Mouse (Mus musculus) layer of hippocampus, postnatal 36 days (tissue): ENCODE measurements around the gene Tada2b. TPM values are rescaled to one million over a fixed set of nuclear protein-coding genes. Genes with fewer than 3 reads are reported as not detected.

Experiments
- DNase-seq, 2 experiments: peaks; one replicate each; pipeline ENCODE4 v3.0.0; 2022
- total RNA-seq, 2 experiments: library from RNA; stranded (reverse); gene quantifications; 2 replicates each; pipeline ENCODE4 v1.2.3; 2021

Gene Tada2b
- total RNA-seq, 2 experiments from 2014 or later = 34.0 to 36.4 TPM

DNA sequence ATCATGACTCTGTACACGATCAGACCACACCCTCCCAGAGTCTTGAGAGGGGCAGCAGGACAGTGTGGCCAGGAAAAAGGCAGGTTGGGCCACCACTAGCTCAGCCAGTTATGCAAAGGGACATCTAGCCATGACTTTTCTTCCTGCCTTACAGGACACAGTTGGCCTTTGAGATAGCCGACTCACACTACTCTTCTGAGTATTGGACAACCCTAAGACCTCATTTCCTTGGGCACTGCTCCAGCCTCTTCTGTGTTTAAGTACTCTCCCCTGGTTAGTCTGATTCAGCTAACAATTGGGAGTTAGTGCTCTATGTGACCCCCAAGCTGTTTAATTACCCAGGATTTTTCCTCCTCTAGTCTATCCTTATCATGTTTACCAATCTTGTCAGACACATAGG is 4.3 kb downstream of the Tada2b start:
- DNase-seq = no peak

- DNase-seq = no peak
These were observed 5.3 kb downstream of the Tada2b start for GRCm38 (mm10) chr5:36478540-36479420.

DNA sequence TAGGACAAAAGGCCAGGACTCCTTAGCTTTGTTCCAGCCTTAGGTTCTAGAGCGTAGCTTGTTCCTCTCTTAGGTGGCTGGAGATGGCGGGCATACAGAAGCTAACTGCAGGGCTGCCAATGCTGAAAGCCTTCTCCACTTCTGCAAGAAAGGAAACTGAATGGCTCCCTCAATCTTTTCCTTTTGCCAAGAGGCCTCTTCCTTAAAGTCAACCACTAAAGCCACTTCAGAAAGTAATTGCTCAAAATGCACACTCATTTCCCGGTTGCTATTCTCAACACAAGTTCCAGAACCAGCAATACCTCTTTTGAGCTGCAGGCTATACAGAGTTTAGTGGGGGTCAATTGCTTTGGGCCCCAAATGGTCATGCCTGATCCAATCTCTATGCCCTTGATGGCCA is 6.6 kb downstream of the Tada2b start:
- no peak for DNase-seq

- DNase-seq = peak; percentile 42 to 55
These were observed 9.8 kb downstream of the Tada2b start for GRCm38 (mm10) chr5:36474283-36474682.

DNA sequence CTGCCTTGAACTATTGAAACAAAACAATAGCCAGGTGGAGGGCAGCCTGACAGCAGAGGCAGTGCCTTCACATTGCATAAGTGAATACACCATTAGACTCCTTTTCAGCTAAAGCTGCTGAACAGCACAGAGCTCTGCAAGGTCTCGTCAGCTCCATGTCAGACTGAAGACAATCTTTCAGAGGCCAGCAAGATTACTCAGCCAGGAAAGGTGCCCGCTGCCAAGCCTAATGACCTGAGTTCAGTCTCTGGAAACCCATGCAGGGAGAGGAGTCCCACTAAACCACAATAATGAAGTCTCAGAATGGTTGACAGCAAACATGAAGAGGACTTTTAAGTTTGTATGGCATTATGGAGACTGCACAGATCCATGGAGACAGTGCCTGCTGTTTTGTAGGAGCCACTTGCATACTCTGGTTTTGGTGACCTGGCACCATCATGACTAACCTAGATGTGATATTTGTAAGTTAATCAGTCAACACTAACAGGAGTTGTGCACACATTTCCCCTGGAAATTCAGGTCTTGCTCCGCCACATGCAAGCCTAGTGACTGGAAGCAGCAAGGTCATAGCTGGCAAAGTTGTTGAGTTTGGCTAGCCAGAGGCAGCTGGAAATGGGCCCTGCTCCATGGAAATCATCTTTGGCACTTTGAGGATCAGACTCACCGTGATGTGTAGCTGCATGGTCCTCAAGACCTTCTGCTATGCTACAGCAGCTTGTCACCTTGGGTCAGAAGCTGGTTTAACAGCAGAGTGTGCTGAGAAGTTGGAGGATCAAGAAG is 11.0 kb downstream of the Tada2b start:
- DNase-seq = no peak

- no peak for DNase-seq
These were observed 12.9 kb downstream of the Tada2b start for GRCm38 (mm10) chr5:36471206-36471605.

DNA sequence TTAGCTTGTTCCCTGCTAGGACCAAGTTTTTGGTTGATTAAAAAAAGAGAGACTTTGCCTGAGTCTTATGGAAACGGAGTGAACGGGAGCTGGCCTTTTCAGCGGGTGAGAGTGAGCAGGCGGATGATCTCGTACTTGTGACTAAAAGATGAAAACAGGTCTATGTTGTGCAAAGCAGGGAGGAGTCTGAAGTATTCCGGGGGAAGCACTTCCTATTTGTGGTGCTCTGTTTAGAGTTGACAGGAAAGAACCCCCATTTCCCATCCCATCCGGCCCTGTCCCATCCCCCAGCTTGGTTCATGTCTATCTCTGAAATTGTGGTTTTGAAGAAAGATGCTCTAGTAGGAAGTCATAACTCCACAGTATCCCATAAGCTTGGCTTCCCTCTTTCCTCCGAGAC is 18.2 kb downstream of the Tada2b start:
- DNase-seq = no peak

DNA sequence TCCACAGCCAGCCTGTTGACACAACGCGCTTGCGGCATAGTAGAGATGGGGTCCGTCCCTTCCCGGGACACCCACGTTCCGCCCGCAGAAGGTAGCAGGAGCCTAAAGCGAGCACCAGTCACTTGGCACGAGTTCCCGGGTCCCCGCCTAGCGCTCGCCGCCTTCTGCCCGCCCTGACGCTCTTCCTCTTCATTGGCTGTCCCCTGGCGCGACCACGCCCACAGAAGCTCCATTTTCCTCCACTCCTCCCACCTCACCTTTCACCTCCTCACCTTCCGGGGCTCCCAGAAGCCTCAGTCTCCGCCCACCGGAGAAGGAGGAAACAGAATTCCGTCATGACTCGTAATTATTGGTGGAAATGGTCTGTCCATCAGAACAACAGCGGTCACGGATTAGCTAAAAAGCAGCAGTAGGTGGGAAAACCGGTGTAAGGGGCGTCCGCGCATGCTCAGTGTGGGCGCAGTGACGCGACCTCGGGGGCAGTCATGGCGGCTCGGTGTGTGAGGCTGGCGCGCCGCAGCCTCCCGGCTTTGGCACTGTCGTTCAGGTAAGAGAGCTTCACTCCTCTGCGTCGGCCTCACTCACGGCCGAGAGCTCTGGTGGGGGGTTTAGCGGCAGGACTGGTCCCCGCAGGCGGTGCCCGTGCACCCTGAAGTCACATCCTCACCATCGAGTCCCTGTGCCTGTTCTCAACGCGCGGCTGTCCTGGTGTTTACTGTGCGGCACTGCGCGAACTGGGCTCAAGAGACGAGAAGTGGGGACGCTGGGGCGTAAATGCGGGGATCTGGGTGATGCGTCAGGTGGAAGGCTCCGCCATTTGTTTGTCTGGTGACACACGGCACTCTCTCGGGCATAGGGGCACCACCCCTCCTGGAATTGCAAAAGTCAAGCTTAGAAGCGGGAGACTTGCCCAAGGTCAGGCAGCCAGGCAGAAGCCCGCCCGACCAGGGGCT is 19.1 kb downstream of the Tada2b start, which contains the start of gene Grpel1:
TSS of gene Grpel1 (plus strand) at position 290 of the 953 bp plus-strand sequence.
- peak; percentile 97 to 98 for DNase-seq

DNA sequence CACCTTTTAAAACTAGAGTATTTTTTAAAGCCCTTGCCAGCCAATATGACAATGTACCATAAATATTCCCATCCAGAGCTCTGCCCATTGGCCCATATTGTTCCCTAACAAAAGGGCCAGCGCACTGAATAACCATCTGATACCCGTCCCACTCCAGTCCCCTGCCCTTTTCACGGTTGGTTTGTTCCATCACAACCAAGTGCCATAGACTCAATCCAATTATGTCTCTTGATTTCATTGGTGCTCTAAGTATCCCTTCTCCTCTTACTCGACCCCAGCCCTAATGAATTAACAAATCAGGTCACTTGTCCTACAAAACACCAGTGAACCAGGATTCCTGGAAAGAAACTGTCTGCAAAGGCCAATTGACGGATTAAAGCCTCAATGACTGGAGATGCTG is 20.7 kb downstream of the Tada2b start:
- DNase-seq = no peak

DNA sequence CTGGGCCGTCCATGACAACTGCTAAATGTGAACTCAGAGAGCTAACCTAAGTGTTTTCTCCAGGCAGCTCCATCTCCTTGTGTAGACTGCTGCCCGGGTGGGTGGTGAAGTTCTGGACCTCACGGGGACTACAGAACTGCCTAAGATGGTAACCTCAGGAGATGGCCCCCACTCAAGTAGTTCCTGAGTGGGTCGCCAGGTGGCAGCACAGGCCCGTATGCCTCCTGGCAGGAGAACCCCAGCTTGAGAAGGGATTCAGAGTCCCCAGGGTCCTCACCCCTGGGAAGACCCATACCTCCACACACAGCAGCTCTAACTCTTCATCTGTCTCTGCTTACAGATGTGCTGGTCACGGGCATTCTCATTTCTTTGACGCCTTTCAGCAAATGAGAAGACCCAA is 21.3 kb downstream of the Tada2b start:
- DNase-seq = peak; percentile 69 to 78

GRCm38 (mm10) chr5:36461231-36461630 is 22.9 kb downstream of the Tada2b start:
- DNase-seq = no peak

DNA sequence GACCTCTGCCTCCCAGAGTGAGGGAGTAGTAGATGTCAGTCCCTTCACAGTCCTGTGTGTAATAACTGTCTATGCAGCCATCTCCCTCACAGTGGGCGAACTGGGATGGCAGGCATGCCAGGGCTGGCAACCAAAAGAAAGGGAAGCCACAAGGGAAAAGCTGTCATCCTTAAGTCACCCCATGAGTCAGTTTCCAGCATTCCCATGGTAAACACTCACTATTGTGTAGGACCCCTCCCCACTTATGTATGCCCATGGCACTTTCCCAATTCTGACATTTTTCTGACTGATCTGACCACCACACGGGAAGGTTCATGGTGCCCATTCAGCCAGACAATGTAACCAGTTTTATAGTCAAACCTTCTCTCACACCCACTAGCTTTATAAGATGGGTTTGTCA is 23.4 kb downstream of the Tada2b start:
- no peak for DNase-seq

DNA sequence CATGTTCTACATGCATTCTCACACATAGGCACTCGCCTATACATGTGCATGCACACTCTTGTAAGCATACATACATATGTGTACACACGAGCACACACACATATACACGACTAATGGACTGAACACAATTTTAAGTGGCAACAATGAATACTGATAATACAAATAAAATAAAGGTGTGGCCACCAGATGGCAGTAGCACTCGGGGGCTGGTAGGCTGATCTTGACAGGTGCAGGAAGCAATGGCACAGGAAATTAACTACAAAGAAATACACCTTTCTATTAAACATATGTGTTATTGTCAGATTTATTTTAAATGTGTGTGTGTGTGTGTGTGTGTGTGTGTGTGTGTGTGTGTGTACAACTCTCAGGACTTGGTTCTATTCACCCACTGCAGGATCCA is 25.2 kb downstream of the Tada2b start:
- no peak for DNase-seq

DNA sequence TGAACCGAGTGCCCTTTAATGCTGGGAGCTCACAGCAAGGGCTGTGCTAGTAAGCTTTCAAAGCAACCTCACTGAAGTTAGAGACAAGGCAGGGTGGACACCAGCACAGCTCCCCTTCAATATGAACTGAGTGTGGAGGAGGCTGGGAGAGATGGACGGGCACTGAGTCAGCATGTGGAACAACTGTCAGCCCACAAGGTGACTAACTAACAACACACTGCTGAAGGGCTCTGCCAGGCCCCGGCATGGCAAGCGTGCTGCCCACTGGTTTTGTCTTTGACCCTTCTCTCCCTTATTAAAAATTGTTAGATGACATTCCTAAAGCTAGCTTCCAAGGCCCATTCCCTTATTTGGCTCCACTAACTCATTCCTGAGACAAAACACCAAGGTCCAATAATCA is 26.4 kb downstream of the Tada2b start:
- no peak for DNase-seq

DNA sequence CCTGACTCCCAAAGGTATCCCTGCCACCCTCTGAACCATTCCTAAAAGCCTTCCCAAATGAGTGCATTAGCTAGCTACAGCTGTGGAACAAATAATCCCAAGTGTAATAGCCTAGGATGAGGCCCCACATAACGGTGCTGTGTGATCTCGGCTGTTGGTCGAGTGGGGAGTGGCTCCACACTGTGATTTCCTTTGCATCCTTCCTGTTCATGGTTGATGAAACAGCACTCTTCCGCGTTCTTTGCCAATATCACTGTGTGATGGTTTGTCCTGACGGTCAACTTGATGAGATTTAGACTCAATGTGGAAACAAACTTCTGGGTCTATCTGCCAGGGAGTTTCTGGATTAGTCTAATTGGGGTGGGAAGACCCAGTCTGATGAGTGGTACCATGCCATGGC is 31.3 kb downstream of the Tada2b start:
- DNase-seq = no peak

- no peak for DNase-seq
These were observed 32.2 kb downstream of the Tada2b start for GRCm38 (mm10) chr5:36451872-36452389.

- DNase-seq = no peak
These were observed 33.0 kb downstream of the Tada2b start for GRCm38 (mm10) chr5:36451119-36451518.

- no peak for DNase-seq
These were observed 34.3 kb downstream of the Tada2b start for GRCm38 (mm10) chr5:36449710-36450358.

GRCm38 (mm10) chr5:36447872-36448271 is 36.2 kb downstream of the Tada2b start:
- no peak for DNase-seq

DNA sequence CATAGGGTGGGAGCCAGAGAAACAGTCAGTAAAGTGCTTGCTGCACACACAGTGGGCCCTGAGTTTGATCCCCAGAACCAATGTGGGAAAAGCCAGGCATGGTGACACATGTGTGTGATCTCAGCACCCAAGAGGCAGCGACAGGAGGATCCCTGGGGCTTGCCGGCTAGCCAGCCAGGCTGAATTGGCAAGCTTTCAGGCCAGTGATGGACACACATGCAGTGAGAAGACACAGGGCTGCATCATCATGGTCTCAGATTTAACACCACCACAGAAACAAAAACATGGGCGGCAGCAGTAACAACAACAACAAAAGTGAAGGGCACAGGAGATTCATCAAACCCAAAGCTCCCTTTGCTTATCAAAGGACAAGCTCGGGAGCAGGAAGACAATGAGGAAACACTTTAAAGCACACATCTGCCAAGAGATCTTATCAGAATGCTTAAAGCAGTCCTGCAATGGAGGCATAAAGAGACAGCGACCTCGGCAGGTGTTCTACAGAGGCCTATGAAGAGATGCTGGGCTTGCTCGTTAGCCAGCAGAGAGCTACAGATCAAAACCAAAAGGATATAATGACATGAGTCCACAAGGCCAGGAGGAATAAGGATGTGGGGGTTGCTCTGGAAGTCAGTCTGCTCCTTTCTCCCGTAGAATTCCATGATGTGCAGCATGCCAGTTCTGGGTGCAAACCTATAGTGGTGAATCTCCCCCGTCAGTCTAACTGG is 37.8 kb downstream of the Tada2b start:
- DNase-seq = no peak

GRCm38 (mm10) chr5:36445028-36445427 is 39.1 kb downstream of the Tada2b start:
- no peak for DNase-seq
